Mouse (Mus musculus) liver, postnatal 0 days (tissue): ENCODE data around the gene Plekhd1. TPM values are rescaled to one million over a fixed set of nuclear protein-coding genes. Genes with fewer than 3 reads are reported as not detected.

Experiments used
- ATAC-seq: fragments of 200-750 bp; cut with Nextera tagmentation; 2 replicates; pipeline ENCODE4 v1.8.0; 2017; ENCODE audit warnings: mild to moderate bottlenecking, moderate library complexity
- DNase-seq: peaks from one replicate; pipeline ENCODE4 v3.0.0-alpha.2; 2016
- H3K27ac ChIP-seq: fragments of 300-500 bp; sonication (generic); 2 replicates; pipeline ENCODE4 v1.5.1; 2014; ENCODE audit warnings: antibody characterized with exemption, moderate library complexity, mild to moderate bottlenecking, low read depth
- H3K27me3 ChIP-seq: fragments of 300-500 bp; sonication (generic); 2 replicates; pipeline ENCODE4 v1.6.1; 2014; ENCODE audit warnings: low read length, control low read depth, mixed read lengths; ENCODE audit not compliant: insufficient read depth
- H3K36me3 ChIP-seq: fragments of 300-500 bp; sonication (generic); replicated peaks from 2 replicates; pipeline ENCODE4 v1.6.1; 2014; ENCODE audit warnings: mild to moderate bottlenecking, control low read depth, low read length, moderate library complexity, mixed read lengths; ENCODE audit not compliant: insufficient read depth
- H3K4me1 ChIP-seq: fragments of 300-500 bp; sonication (generic); 2 replicates; pipeline ENCODE4 v1.6.1; 2014; ENCODE audit warnings: antibody characterized with exemption, mild to moderate bottlenecking, control low read depth; ENCODE audit not compliant: insufficient read depth
- H3K4me2 ChIP-seq: fragments of 300-500 bp; sonication (generic); 2 replicates; pipeline ENCODE4 v1.6.1; 2014; ENCODE audit warnings: low read depth, mild to moderate bottlenecking, low read length, moderate library complexity, mixed read lengths
- H3K4me3 ChIP-seq: fragments of 300-500 bp; sonication (generic); 2 replicates; pipeline ENCODE4 v1.5.1; 2014; ENCODE audit warnings: low read depth, low read length
- H3K9ac ChIP-seq: fragments of 300-500 bp; sonication (generic); replicated peaks from 2 replicates; pipeline ENCODE4 v1.6.1; 2014; ENCODE audit warnings: mild to moderate bottlenecking, moderate library complexity
- H3K9me3 ChIP-seq: fragments of 300-500 bp; sonication (generic); 2 replicates; pipeline ENCODE4 v1.6.1; 2016; ENCODE audit warnings: mild to moderate bottlenecking, control low read depth, low read length, mixed read lengths
- CTCF ChIP-seq: sonication (generic); IDR thresholded peaks from 2 replicates; pipeline ENCODE4 v1.5.1; 2016; ENCODE audit warnings: antibody characterized with exemption, low read depth
- EP300 ChIP-seq: IDR thresholded peaks from 2 replicates; pipeline ENCODE4 v1.6.1; 2016; ENCODE audit warnings: antibody characterized with exemption, low read depth, mild to moderate bottlenecking
- WGBS: fragments of 180-500 bp; shearing (Covaris S2); extraction: QIAGEN DNeasy Blood & Tissue Kit; methylation state at CpG from one replicate; pipeline ENCODE4 v1.1.7; 2014; ENCODE audit not compliant: insufficient replicate concordance; 5-methylcytosine and 5-hydroxymethylcytosine counted together
- polyA plus RNA-seq: library from polyadenylated mRNA; unstranded; fragments of >200 nt; fragmentation: Nextera tagmentation; extraction: Ambion mirVana; gene quantifications from 2 replicates; pipeline ENCODE4 v1.2.1, GENCODE M21; 2015

Gene Plekhd1
- polyA plus RNA-seq, 1 experiment from 2014 or later: 0.13 TPM

DNA sequence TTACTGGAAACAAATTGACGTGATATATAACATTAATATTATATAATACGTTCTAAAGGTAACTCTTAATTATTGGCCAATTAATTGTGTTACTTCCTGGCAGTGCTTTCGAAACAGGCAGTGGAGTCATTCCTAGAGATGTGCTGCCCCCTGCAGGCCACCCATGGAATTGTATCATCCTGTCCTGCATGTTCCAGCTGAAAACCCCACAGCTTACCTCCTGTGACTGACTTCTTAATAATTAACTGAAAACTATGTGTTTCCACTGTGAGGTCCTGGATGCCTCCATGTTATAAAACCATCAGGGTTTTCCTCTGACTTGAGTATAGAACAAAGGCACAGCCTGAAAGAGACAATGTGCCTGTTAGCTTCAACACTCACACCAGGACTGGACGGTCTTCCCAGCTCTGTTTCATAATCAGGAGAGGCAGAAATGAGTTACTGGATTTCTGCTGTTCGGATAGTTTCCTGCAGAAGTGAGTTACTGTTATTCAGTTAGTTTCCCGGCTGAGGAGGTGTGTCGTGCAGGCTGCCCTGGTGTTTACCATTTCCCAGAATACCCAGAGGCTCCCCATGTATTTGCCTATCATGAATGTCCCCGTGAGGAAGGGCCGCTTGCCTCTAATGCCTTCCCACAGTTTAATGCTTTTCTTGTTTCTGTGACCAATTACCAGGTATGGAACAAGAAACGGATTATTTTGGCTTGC lies 32.6 kb downstream of the Plekhd1 start:
- TF ChIP-seq CTCF: peak; percentile 91
- TF ChIP-seq EP300: no peak
- WGBS: 21% methylated on average over 10 of the region's 10 CpGs
- Histone ChIP-seq H3K9me3 (no peaks in the 10 kb centered on the region), H3K27me3 (no peaks in the 10 kb centered on the region), H3K4me1 (no peaks in the 10 kb centered on the region), H3K4me2 (peak overlapping the region; percentile 44), H3K36me3 (no peaks in the 10 kb centered on the region), H3K4me3 (no peak overlapping the region), H3K9ac (no peak overlapping the region), H3K27ac (peak overlapping the region; percentile 23; the same call in 1 of the 2 replicates)
- DNase-seq (peak; percentile 90), ATAC-seq (peak; percentile 69)

DNA sequence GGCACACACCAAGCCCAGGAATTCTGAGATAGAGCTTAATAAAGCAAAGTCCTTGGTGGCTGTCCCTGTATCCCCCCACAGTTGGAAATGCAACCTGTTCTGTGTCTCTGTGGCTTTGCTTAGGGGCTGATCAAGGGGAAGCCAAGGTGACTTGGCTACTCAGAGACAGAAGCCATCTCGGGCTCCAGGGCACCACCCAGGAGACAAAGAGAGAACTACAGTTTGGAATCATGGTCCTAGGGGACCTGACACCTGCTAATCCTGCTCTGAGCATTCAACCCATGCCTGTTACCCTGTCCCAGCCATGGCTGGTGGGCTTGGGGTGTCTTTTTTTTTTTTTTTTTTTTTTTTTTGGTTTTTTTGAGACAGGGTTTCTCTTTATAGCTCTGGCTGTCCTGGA lies 35.8 kb downstream of the Plekhd1 start:
- Histone ChIP-seq H3K9ac (no peak overlapping the region), H3K27ac (no peak overlapping the region), H3K36me3 (no peaks in the 10 kb centered on the region), H3K4me2 (no peak overlapping the region), H3K9me3 (no peaks in the 10 kb centered on the region), H3K27me3 (no peaks in the 10 kb centered on the region), H3K4me1 (no peaks in the 10 kb centered on the region), H3K4me3 (no peak overlapping the region)
- ATAC-seq: no peak
- TF ChIP-seq EP300 (no peak), CTCF (no peak)
- DNase-seq: no peak
- WGBS: 14% methylated on average over 1 of the region's 1 CpGs

DNA sequence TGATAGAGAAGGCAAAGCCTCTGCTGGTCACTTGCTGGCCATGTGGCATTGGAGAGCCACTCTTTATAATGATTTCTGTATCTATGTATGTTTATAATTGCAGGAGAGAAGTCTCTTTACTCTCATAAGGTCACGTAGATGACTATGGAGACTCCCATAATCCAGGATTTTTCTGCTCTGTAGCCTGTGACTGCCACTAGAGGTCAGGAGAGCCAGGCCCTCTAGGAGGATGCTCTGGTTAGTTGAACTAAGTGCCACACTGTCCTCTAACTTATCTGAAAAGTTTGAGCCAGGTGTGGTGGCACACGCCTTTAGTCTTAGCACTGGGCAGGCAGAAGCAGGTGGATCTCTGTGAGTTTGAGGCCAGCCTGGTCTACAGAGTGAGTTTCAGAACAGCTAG lies 36.4 kb downstream of the Plekhd1 start:
- no peak overlapping the region for H3K27ac ChIP-seq
- H3K4me1 ChIP-seq: no peaks in the 10 kb centered on the region
- H3K27me3 ChIP-seq: no peaks in the 10 kb centered on the region
- 60% methylated on average over 2 of the region's 2 CpGs for WGBS
- DNase-seq: no peak
- H3K4me2 ChIP-seq: no peak overlapping the region
- no peak for TF ChIP-seq EP300
- TF ChIP-seq CTCF: peak; percentile 56
- H3K4me3 ChIP-seq: no peak overlapping the region
- no peak overlapping the region for H3K9ac ChIP-seq
- H3K36me3 ChIP-seq: no peaks in the 10 kb centered on the region
- ATAC-seq: no peak
- H3K9me3 ChIP-seq: no peaks in the 10 kb centered on the region

DNA sequence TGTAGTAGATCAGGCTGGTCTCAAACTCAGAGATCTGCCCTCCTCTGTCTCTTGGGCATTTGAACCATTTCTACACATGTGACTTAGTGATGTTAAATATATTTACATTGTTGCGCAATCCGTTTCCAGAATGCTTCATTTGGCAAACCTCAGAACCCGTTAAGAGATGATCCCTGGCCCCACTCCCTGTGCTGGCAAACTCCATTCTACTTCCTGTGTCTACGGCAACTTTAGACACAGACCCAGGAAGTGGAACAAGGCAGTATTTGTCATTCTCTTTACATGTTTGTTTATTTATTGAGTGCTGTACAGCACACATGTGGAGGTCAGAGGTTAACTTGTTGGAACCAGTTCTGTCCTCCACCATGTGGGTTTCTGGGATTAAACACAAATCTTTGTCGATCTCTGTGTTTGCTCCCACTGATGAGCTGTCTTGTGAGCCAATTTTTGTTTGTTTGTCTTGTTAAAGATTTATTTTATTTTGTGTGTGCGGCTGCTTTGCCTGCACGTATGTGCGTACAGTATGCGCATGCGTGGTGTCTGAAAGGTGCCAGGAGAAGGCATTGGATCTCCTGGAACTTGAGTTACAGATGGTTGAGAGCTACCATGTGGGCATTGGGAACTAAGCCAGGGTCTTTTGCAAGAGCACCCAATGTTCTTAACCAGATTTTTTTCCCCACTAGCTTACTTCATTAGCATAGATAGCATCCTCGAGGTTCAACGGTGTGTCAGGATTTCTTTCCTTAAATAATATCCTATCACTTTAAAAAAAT lies 37.6 kb downstream of the Plekhd1 start:
- peak; percentile 87 for ATAC-seq
- Histone ChIP-seq H3K27ac (peak overlapping the region; percentile 64), H3K9me3 (no peaks in the 10 kb centered on the region), H3K9ac (no peak overlapping the region), H3K36me3 (no peaks in the 10 kb centered on the region), H3K4me3 (no peak overlapping the region), H3K4me1 (no peaks in the 10 kb centered on the region), H3K27me3 (no peaks in the 10 kb centered on the region), H3K4me2 (no peak overlapping the region)
- no peak for TF ChIP-seq CTCF
- TF ChIP-seq EP300: peak; percentile 50; the same call in 1 of the 2 replicates
- WGBS: 57% methylated on average over 12 of the region's 12 CpGs
- peak; percentile 58 for DNase-seq

DNA sequence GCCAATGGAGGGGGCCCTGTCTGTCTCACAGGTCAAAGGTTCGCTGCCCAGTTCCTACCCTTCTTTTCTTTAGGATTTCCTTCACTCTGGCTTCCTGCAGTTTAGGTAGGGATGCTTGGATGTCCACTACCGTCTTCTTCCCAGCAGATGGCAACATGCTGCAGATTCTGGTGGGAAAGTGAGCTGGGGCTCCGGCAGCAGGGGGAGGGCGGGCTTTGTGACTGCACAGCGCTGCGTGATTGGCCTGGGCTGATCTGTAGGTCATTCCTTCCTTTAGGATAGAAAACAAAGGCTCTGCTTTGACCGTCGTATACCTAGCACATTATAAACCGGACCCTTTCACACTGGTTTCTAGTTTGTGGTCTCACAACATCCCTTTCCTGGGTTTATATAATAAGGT lies 38.2 kb downstream of the Plekhd1 start:
- ATAC-seq (peak; percentile 46; the same call in 1 of the 2 replicates), DNase-seq (peak; percentile 56)
- TF ChIP-seq CTCF (peak; percentile 66), EP300 (no peak)
- Histone ChIP-seq H3K4me3 (no peak overlapping the region), H3K27me3 (no peaks in the 10 kb centered on the region), H3K4me2 (no peak overlapping the region), H3K9ac (no peak overlapping the region), H3K36me3 (no peaks in the 10 kb centered on the region), H3K9me3 (no peaks in the 10 kb centered on the region), H3K4me1 (no peaks in the 10 kb centered on the region), H3K27ac (peak overlapping the region; percentile 20; the same call in 1 of the 2 replicates)
- 18% methylated on average over 9 of the region's 9 CpGs for WGBS

DNA sequence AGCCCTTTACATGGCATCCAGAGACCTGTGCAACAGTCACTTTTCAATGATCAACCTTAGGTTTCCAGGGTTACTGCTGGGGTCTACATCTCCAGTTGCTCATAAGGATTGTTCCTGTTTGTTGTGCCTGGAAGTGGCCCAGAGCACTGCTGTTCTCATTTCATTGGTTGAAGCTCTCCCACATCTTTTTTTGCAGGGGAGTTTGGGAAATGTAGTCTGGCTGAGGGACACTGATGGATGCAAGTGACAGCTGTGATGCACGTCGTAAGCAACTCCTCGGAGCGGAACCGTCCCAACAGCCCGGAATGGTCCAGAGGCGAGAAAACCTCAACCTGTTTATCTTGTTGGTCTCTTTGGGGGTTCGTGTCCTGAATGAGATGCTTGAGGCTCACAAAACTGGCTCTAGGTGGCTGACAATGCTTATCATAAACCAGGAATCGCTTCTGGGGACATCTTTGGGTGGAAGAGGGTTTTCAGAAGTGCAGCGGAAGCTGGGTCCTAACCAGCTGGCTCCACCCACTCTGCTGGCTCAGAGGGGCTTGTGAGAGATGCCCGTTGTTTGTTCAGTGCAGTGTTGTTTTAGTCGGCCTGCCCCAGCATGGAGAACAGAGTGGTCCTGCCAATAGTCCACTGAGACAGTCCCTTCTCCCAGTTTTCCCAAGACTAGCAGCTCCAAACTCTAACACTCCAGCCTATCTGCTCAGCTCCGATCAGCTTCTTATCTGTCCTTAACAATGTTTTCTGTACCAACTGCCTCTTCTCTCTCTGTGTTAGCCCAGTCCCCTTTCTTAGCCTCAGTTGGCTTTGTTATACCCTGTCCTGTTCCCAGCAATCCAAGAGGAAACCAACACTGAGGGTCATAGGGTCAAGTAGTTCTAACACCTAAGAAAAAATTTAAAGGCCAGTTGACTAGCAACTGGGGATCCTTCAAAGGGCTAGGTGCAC lies 42.4 kb downstream of the Plekhd1 start:
- DNase-seq (no peak), ATAC-seq (no peak)
- H3K9me3 ChIP-seq: no peaks in the 10 kb centered on the region
- H3K4me3 ChIP-seq: no peak overlapping the region
- H3K36me3 ChIP-seq: no peaks in the 10 kb centered on the region
- no peak overlapping the region for H3K27ac ChIP-seq
- H3K4me1 ChIP-seq: no peaks in the 10 kb centered on the region
- TF ChIP-seq EP300 (no peak), CTCF (no peak)
- WGBS: 52% methylated on average over 13 of the region's 13 CpGs
- no peak overlapping the region for H3K4me2 ChIP-seq
- peaks cover 11% of the 10 kb centered on the region; the same call in 1 of the 2 replicates for H3K27me3 ChIP-seq
- no peak overlapping the region for H3K9ac ChIP-seq
